Mouse (Mus musculus) layer of hippocampus, adult 9-10 months (tissue): ENCODE measurements around the gene Lmod2.

ENCODE experiments used
- DNase-seq: peaks from one replicate; pipeline ENCODE4 v3.0.0; 2022; ENCODE audit warnings: low spot score

The Lmod2 gene

GRCm38 (mm10) chr6:24642960-24643359 is 45.4 kb downstream of the Lmod2 start:
- no peak for DNase-seq

GRCm38 (mm10) chr6:24645346-24646053 is 47.9 kb downstream of the Lmod2 start:
- no peak for DNase-seq

GRCm38 (mm10) chr6:24647103-24647691 is 49.6 kb downstream of the Lmod2 start:
- DNase-seq: no peak

- DNase-seq: no peak
Measured at GRCm38 (mm10) chr6:24648403-24648802, 50.8 kb downstream of the Lmod2 start.

GRCm38 (mm10) chr6:24650719-24651118 is 53.2 kb downstream of the Lmod2 start:
- no peak for DNase-seq

GRCm38 (mm10) chr6:24651538-24651937 is 54.0 kb downstream of the Lmod2 start:
- no peak for DNase-seq
